Mouse (Mus musculus) myocyte (in vitro differentiated cells): ENCODE results near the gene Syn2. TPM values are rescaled to one million over a fixed set of nuclear protein-coding genes. Genes with fewer than 3 reads are reported as not detected.

Experiments
- H3K27me3 ChIP-seq: one replicate; pipeline ENCODE4 v1.6.1; 2011; ENCODE audit not compliant: control insufficient read depth, insufficient read depth, insufficient read length
- H3K36me3 ChIP-seq: one replicate; pipeline ENCODE4 v1.6.1; 2011; ENCODE audit not compliant: control insufficient read depth, insufficient read depth
- H3K4me2 ChIP-seq: one replicate; pipeline ENCODE4 v1.6.1; 2011; ENCODE audit warnings: low read depth, control low read depth
- H3K4me3 ChIP-seq: one replicate; pipeline ENCODE4 v1.5.1; 2011; ENCODE audit warnings: mild to moderate bottlenecking, control low read depth, moderate library complexity
- H3K79me2 ChIP-seq: one replicate; pipeline ENCODE4 v1.6.1; 2011; ENCODE audit not compliant: control insufficient read depth, insufficient read depth
- H3ac ChIP-seq: one replicate; pipeline ENCODE4 v1.6.1; 2011; ENCODE audit not compliant: control insufficient read depth, insufficient read length
- CEBPB ChIP-seq: IDR thresholded peaks from 2 replicates; pipeline ENCODE4 v1.6.1; 2011; ENCODE audit warnings: mild to moderate bottlenecking, moderate library complexity; ENCODE audit not compliant: poor library complexity, insufficient read depth, severe bottlenecking
- E2F4 ChIP-seq: IDR thresholded peaks from one replicate; pipeline ENCODE4 v1.6.1; 2011; ENCODE audit warnings: mild to moderate bottlenecking, control low read depth, moderate library complexity; ENCODE audit not compliant: insufficient read depth
- MAX ChIP-seq: IDR thresholded peaks from one replicate; pipeline ENCODE4 v1.6.1; 2011; ENCODE audit warnings: low read depth, mild to moderate bottlenecking, control low read depth
- MYOD1 ChIP-seq, 3 experiments: IDR thresholded peaks; one replicate each; pipeline ENCODE4 v1.6.1; 2011; ENCODE audit warnings: control low read depth in 2 of 3, low read depth in 2 of 3, mild to moderate bottlenecking in 2 of 3, moderate library complexity in 1 of 3; ENCODE audit not compliant: insufficient read length in 2 of 3, control insufficient read depth in 1 of 3
- MYOG ChIP-seq, 3 experiments: IDR thresholded peaks; one replicate each; pipeline ENCODE4 v1.6.1; 2011; ENCODE audit warnings: control low read depth in 2 of 3, low read depth in 2 of 3, mild to moderate bottlenecking in 2 of 3; ENCODE audit not compliant: insufficient read length in 2 of 3, control insufficient read depth in 1 of 3, insufficient read depth in 1 of 3
- POLR2A ChIP-seq: IDR thresholded peaks from one replicate; pipeline ENCODE4 v1.6.1; 2011; ENCODE audit warnings: low read depth, mild to moderate bottlenecking, control low read depth, moderate library complexity; ENCODE audit not compliant: insufficient read length
- POLR2AphosphoS2 ChIP-seq: IDR thresholded peaks from one replicate; pipeline ENCODE4 v1.6.1; 2011; ENCODE audit warnings: low read depth, control low read depth; ENCODE audit not compliant: insufficient read length
- REST ChIP-seq: IDR thresholded peaks from one replicate; pipeline ENCODE4 v1.6.1; 2011; ENCODE audit warnings: mild to moderate bottlenecking, control low read depth, moderate library complexity; ENCODE audit not compliant: insufficient read depth, insufficient read length
- SRF ChIP-seq: IDR thresholded peaks from one replicate; pipeline ENCODE4 v1.6.1; 2011; ENCODE audit warnings: low read depth; ENCODE audit not compliant: control insufficient read depth, insufficient read length
- TCF12 ChIP-seq: IDR thresholded peaks from one replicate; pipeline ENCODE4 v1.6.1; 2011; ENCODE audit warnings: mild to moderate bottlenecking, control low read depth; ENCODE audit not compliant: poor library complexity, insufficient read depth, severe bottlenecking
- TCF3 ChIP-seq: IDR thresholded peaks from one replicate; pipeline ENCODE4 v1.6.1; 2011; ENCODE audit warnings: low read depth, control low read depth; ENCODE audit not compliant: insufficient read length
- USF1 ChIP-seq: IDR thresholded peaks from one replicate; pipeline ENCODE4 v1.6.1; 2011; ENCODE audit warnings: low read depth, mild to moderate bottlenecking, control low read depth, moderate library complexity
- polyA plus RNA-seq: library from polyadenylated mRNA; unstranded; fragments of >200 nt; fragmentation: generic; extraction: Trizol; gene quantifications from one replicate; pipeline ENCODE4 v1.2.1, GENCODE M21; 2012; ENCODE audit warnings: missing spikeins

Syn2 gene
- polyA plus RNA-seq, 1 experiment = 0.30 TPM

- H3K79me2 ChIP-seq = no peaks in the 10 kb centered on the region
- TF ChIP-seq CEBPB (no peak), TCF12 (no peak), MAX (no peak), MYOG (IDR thresholded peaks at IDR 0.05; ENCODE audit: control insufficient read depth in 1 of 3, insufficient read depth in 1 of 3, insufficient read length in 2 of 3, low read depth in 2 of 3) (no peak), REST (no peak), MYOD1 (IDR thresholded peaks at IDR 0.05; ENCODE audit: control insufficient read depth in 1 of 3, insufficient read length in 2 of 3, low read depth in 2 of 3) (no peak), E2F4 (no peak), SRF (no peak), USF1 (no peak), TCF3 (no peak), POLR2A (no peak), POLR2AphosphoS2 (no peak)
- H3K27me3 ChIP-seq = no peaks in the 10 kb centered on the region
- H3K36me3 ChIP-seq = no peaks in the 10 kb centered on the region
- H3ac ChIP-seq = no peak overlapping the region
- no peak overlapping the region for H3K4me2 ChIP-seq
- no peak overlapping the region for H3K4me3 ChIP-seq
Observed at GRCm38 (mm10) chr6:115124675-115125357, 9.9 kb upstream of the Syn2 start.

DNA sequence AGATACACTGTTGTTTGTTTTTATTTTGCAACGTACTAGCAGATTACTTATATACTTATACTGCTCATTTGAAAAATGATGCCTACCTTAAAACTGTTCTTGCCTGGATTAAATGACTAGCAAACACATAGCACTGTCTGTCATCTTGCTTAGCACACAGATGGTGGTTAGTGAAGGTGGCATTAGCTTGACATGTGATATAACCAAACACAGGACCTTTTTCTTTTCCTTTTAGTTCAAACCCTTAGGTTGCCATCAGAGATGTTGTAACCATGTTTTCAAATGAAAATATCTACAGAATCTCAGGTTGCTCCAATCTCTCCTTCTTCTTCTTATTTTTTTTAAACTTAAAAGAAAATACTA, 9.4 kb upstream of the Syn2 start:
- Histone ChIP-seq H3K4me2 (no peak overlapping the region), H3K36me3 (no peaks in the 10 kb centered on the region), H3K4me3 (no peak overlapping the region), H3ac (no peak overlapping the region), H3K27me3 (no peaks in the 10 kb centered on the region), H3K79me2 (no peaks in the 10 kb centered on the region)
- TF ChIP-seq CEBPB = no peak
- TF ChIP-seq REST = no peak
- TF ChIP-seq POLR2A = no peak
- TF ChIP-seq E2F4 = no peak
- TF ChIP-seq USF1 = no peak

DNA sequence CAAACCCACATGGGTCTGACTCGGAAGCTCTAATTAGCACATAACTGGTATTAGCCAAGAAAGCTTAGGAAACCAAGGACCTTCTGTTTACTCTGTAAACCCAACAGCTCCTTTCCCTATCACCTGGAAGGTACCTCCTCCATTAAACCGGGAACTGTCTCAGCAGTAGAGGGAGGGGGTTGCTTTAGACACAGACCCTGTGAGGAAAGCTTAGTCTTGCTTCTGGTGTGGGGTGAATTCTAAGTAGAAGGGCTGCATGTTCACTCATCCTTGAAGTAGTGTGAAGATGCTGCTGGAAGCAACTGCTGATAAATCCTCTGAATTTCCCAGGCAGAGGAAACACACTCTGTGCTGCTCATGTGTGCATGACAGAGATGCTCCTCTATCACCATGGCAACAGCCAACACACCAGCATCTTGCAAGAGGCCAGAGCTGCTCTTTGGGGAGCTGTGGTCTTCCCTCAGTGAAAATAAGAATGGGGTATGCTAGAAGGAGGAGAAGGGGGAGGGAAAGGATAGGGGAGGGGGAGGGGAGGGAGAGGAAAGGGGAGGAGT, 8.4 kb upstream of the Syn2 start:
- Histone ChIP-seq H3K79me2 (no peaks in the 10 kb centered on the region), H3K4me3 (no peak overlapping the region), H3K27me3 (no peaks in the 10 kb centered on the region), H3ac (no peak overlapping the region), H3K36me3 (no peaks in the 10 kb centered on the region), H3K4me2 (no peak overlapping the region)
- TF ChIP-seq CEBPB (no peak), REST (no peak), POLR2A (no peak), TCF3 (no peak), E2F4 (no peak), MAX (no peak), SRF (no peak), TCF12 (no peak), MYOD1 (IDR thresholded peaks at IDR 0.05; ENCODE audit: control insufficient read depth in 1 of 3, insufficient read length in 2 of 3, low read depth in 2 of 3) (no peak)

- no peak overlapping the region for H3ac ChIP-seq
- no peaks in the 10 kb centered on the region for H3K36me3 ChIP-seq
- H3K4me2 ChIP-seq = no peak overlapping the region
- H3K27me3 ChIP-seq = no peaks in the 10 kb centered on the region
- H3K4me3 ChIP-seq = no peak overlapping the region
- TF ChIP-seq MAX (no peak), E2F4 (no peak), MYOG (IDR thresholded peaks at IDR 0.05; ENCODE audit: control insufficient read depth in 1 of 3, insufficient read depth in 1 of 3, insufficient read length in 2 of 3, low read depth in 2 of 3) (no peak), MYOD1 (IDR thresholded peaks at IDR 0.05; ENCODE audit: control insufficient read depth in 1 of 3, insufficient read length in 2 of 3, low read depth in 2 of 3) (no peak), SRF (no peak), POLR2AphosphoS2 (no peak), POLR2A (no peak), USF1 (no peak), REST (no peak), TCF12 (no peak), CEBPB (no peak), TCF3 (no peak)
- H3K79me2 ChIP-seq = no peaks in the 10 kb centered on the region
Observed at GRCm38 (mm10) chr6:115126851-115127250, 7.9 kb upstream of the Syn2 start.

GRCm38 (mm10) chr6:115127255-115127824, 7.4 kb upstream of the Syn2 start:
- no peak overlapping the region for H3ac ChIP-seq
- TF ChIP-seq USF1 (no peak), TCF12 (no peak), REST (no peak)
- no peaks in the 10 kb centered on the region for H3K27me3 ChIP-seq
- H3K4me2 ChIP-seq = no peak overlapping the region
- no peak overlapping the region for H3K4me3 ChIP-seq
- no peaks in the 10 kb centered on the region for H3K79me2 ChIP-seq
- H3K36me3 ChIP-seq = no peaks in the 10 kb centered on the region
